Mouse (Mus musculus) monocyte, adult 2 months (primary cell): ENCODE data around the gene Ube2j1.
A peak's percentile ranks its signal among the peaks of the same experiment; 100 is the strongest.
"Not testable (repeated sequence)": the region's sequence is repeated elsewhere in the genome, so short reads cannot be mapped to it uniquely, and the experiment has no call there.

Source experiments
- DNase-seq, 2 experiments: peaks; one replicate each; pipeline ENCODE4 v3.0.0; 2022; ENCODE audit warnings: low spot score in 2 of 2, low read depth in 1 of 2

The Ube2j1 gene

GRCm38 (mm10) chr4:33031195-33031960 is at the start of gene Ube2j1:
Ube2j1 (plus strand) TSS chr4:33031416.
- peak; percentile 59 to 82 for DNase-seq

DNA sequence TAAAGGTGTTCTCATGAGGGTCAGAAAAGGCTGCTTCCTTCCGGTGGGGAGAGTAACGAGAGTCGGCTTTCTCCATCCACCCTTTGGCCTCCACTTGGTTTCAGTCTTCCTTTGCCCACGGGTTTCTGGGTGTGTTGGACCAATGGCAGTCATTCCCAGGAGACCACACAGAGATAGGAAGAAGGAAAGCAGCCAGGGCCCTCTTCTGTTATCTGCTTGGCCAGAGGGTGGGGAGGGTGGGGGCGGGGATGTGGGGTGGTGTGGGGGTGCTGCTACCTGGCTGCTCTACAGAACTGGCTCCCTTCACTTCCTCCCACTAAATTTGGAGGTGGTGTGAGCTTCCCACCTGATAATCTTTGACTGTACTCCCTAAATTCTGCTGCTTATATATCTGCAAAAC is 49.6 kb upstream of the Ube2j1 start:
- no peak for DNase-seq

- no peak for DNase-seq
Observed at GRCm38 (mm10) chr4:32982041-32982715, 49.0 kb upstream of the Ube2j1 start.

GRCm38 (mm10) chr4:32982716-32983175 is 48.5 kb upstream of the Ube2j1 start, which contains the start of gene Rragd:
Rragd (plus strand) TSS chr4:32983037.
- DNase-seq: no peak

- peak in 1 of 2 experiments; percentile 12 for DNase-seq
Observed at GRCm38 (mm10) chr4:32983176-32984155, 47.8 kb upstream of the Ube2j1 start.

GRCm38 (mm10) chr4:32984242-32984641 is 47.0 kb upstream of the Ube2j1 start:
- no peak for DNase-seq

DNA sequence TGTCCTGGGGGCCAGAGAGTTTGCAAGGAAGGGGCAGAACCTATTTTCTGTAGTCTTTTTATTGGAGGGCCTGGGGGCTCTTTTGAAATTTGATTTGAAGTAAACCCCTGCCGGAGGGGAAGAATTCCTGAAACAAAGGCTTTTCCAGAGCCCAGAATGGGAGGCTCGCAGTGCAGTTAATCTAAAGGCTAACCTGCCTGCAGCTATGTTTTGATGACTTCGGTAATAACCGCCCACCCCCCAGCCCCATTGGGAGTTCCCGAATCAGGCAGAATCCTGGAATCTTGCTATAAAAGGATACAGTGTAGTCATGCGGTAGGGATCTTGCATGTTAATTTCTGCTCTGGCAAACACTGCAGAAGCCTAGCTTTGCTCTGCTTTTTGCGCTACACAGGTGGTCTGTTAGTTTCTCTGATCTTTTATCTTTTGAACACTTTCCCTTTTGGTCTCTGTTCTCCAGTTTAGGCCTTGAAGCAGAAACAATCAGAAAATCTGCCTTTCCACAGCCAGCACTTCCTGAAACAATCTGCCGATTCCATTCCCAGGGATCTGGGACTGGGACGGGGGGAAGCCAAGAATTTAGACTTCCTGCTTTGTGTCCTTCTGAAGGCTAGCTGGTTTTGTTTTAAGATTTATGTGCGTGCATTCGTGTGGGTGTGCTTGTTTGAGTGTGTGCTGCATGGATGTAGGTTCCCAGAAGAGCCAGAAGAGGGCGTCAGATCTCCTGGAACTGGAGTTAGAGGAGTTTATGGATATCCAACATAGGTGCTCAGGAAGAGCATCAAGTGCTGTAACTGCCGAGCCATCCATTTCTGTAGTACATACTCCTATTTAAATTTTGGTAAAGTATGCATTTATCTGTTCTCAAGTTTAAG is 46.2 kb upstream of the Ube2j1 start:
- DNase-seq: no peak

DNA sequence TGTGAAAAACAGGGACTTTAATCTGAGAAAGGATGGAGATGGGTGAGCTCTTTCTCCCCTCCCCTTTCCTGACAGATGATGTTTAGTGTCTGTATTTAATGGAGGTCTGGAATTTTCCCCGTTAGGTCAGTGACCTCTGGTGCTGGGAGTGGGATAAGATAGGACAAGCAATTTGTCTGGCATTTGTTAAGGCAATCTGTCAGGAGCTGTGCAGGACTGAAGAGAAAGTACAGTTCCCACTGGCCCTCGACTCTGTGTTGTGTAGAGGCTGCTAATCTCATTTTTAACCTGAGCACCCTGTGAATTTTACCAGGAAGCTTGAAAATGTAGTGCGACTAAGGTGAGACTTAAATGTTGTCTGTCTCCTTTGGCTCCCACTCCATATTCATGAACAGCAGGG is 45.5 kb upstream of the Ube2j1 start:
- DNase-seq: no peak

GRCm38 (mm10) chr4:32987006-32987405 is 44.2 kb upstream of the Ube2j1 start:
- DNase-seq: no peak

DNA sequence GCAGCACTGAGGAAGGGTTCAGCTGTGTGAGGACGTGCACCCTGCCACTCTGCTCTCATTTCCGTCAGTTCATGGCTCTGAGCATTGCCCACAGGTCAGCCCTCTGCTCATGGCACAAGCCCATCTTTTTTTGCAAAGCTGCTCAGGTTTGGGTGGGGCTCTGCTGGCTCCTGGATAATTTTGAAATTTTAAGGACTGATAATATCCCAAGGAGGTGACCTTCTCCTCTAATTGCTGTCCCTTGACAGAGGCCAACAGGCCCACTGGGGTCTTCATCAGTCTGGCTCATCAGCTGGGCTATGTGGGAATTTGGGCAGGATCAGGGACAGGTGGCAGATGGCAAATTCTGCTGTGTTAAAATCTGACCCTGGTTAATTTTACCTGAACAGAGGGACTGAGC is 41.9 kb upstream of the Ube2j1 start:
- no peak for DNase-seq

GRCm38 (mm10) chr4:32994168-32994567 is 37.0 kb upstream of the Ube2j1 start:
- no peak for DNase-seq

DNA sequence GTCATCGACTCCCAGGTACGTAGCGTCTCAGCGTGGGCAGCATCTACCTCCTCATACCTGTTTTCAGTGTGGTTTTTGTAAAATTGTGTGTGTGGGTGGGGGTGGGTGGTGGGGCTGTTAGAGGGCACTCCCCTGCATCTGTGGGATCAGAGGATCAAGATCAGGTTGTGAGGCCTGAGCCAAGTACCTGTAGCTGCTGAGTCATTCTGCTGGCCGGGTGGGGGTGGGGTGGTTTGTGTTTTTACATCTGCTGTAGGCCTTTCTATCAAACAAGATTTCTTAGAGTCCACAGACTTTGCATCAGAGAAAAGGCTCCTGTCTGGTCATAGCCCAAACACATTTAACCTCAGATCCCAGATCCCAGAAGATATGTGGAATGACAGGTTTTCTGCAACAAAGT is 35.1 kb upstream of the Ube2j1 start:
- no peak for DNase-seq

GRCm38 (mm10) chr4:32997571-32997970 is 33.6 kb upstream of the Ube2j1 start:
- DNase-seq: no peak

GRCm38 (mm10) chr4:32998996-32999395 is 32.2 kb upstream of the Ube2j1 start:
- DNase-seq: no peak

- DNase-seq: no peak
Observed at GRCm38 (mm10) chr4:33002081-33002480, 29.1 kb upstream of the Ube2j1 start.

DNA sequence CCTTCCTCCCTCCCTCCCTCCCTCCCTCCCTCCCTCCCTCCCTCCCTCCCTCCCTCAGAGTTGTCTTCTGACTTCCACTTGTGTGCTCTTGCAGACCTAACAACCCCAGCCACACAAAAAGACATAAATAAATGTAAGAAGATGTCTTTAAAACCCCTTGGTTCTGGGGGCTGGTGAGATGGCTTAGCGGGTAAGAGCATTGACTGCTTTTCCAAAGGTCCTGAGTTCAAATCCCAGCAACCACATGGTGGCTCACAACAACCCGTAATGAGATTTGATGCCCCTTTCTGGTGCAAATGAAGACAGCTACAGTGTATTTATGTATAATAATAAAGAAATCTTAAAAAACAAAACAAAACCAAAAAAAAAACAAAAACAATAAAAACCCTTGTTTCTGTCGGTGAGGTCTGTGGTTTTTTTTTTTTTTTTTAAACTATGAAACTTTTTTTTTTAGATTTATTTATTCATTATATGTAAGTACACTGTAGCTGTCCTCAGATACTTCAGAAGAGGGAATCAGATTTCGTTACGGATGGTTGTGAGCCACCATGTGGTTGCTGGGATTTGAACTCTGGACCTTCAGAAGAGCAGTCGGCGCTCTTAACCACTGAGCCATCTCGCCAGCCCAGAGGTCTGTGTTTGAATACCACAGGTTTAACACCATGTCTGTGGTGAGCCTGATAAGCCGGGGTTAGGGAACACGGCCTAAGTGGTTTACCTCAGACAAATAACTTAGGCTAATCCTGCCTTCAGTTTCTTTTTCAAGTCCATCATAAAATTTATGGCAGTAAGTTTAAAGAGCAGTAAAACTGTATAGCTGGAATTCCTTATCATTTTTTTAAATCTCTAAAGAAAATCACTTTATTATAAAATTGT is 25.4 kb upstream of the Ube2j1 start:
- not testable (repeated sequence) for DNase-seq

GRCm38 (mm10) chr4:33006844-33007243 is 24.4 kb upstream of the Ube2j1 start:
- no peak for DNase-seq

DNA sequence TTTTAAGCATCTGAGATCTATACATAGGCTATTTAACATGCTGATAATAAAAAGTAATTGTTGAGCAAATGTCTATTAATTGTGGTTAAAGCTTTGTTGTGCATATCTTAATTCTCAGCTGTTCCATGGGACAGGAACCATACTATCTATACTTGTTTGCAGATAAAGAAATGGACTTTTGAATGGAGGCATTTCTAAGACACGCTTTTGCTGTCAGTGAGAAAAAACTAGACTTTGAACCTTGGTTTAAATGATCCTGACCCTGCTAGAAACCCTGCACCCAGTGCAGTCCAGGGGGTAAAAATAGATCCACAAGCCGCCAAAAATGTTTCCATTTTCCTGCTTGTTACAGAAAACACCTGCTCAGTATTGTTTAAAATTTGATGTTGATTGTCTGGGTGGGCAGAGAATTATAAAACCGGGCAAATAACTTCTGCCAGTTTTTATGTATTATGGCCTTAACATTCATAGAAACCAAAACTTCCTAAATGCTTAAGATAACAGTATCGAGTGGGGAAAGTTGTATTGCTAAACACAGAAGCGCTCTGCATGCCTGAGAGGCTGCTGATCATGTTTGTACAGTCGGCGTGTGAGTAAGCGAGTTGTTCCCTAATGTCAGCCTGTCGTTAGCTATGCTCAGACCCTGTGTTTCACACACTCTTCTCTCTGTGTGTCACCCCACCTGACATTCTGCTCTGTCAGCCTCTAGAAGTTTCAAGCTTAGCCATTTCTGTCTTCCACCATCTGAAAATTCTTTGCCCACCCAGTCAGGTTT is 23.6 kb upstream of the Ube2j1 start:
- no peak for DNase-seq

DNA sequence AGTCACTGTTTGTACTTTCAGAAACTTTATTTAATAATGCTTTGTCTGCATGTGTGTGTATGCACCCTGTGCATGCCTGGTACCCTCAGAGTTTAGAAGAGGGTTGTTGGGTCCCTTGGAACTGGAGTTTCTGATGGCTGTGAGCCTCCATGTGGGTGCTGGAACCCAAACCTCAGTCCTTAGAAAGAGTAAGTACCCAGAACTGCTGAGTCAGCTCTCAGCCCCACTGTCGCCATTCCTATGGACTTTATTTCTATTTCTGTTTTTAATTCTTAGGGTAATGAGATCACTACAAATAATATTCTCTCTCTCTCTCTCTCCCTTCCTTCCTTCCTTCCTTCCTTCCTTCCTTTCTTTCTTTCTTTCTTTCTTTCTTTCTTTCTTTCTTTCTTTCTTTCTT is 21.1 kb upstream of the Ube2j1 start:
- no peak for DNase-seq
